Mouse (Mus musculus) olfactory bulb, adult 2 months (tissue): ENCODE measurements around the gene Ifitm1.

Source experiments
- CTCF ChIP-seq: fragments of 200-500 bp; IDR thresholded peaks from 2 replicates; pipeline ENCODE4 v1.5.1; 2012; ENCODE audit warnings: low read depth, mild to moderate bottlenecking, low read length, moderate library complexity; ENCODE audit not compliant: insufficient read depth
- POLR2A ChIP-seq: fragments of 200-500 bp; IDR thresholded peaks from 2 replicates; pipeline ENCODE4 v1.6.1; 2012; ENCODE audit warnings: mild to moderate bottlenecking, low read depth, low read length, moderate library complexity; ENCODE audit not compliant: insufficient read depth

GRCm38 (mm10) chr7:140982971-140983370, 15.9 kb downstream of the Ifitm1 start:
- TF ChIP-seq CTCF (no peak), POLR2A (no peak)
